Mouse (Mus musculus) forebrain, embryonic 16.5 days (tissue): ENCODE measurements around the gene Slc44a3. TPM values are rescaled to one million over a fixed set of nuclear protein-coding genes. Genes with fewer than 3 reads are reported as not detected.
"Not testable (repeated sequence)": the region's sequence is repeated elsewhere in the genome, so short reads cannot be mapped to it uniquely, and the experiment has no call there.

Source experiments
- ATAC-seq: fragments of 200-750 bp; cut with Nextera tagmentation; 2 replicates; pipeline ENCODE4 v1.8.0; 2017; ENCODE audit warnings: mild to moderate bottlenecking, moderate library complexity
- H3K27ac ChIP-seq: fragments of 300-500 bp; sonication (generic); 2 replicates; pipeline ENCODE4 v1.5.1; 2014; ENCODE audit warnings: low read length, control low read depth
- H3K27me3 ChIP-seq: fragments of 300-500 bp; sonication (generic); replicated peaks from 2 replicates; pipeline ENCODE4 v1.6.1; 2014; ENCODE audit warnings: low read length; ENCODE audit not compliant: control insufficient read depth, insufficient read depth
- H3K36me3 ChIP-seq: fragments of 300-500 bp; sonication (generic); 2 replicates; pipeline ENCODE4 v1.6.1; 2014; ENCODE audit not compliant: control insufficient read depth, insufficient read depth
- H3K4me1 ChIP-seq: fragments of 300-500 bp; sonication (generic); replicated peaks from 2 replicates; pipeline ENCODE4 v1.6.1; 2014; ENCODE audit warnings: low read length; ENCODE audit not compliant: control insufficient read depth, insufficient read depth
- H3K4me2 ChIP-seq: fragments of 300-500 bp; sonication (generic); 2 replicates; pipeline ENCODE4 v1.6.1; 2014; ENCODE audit warnings: mild to moderate bottlenecking, low read length, control low read depth
- H3K4me3 ChIP-seq: fragments of 300-500 bp; sonication (generic); replicated peaks from 2 replicates; pipeline ENCODE4 v1.5.1; 2014; ENCODE audit warnings: mild to moderate bottlenecking, low read length, control low read depth
- H3K9ac ChIP-seq: fragments of 300-500 bp; sonication (generic); replicated peaks from 2 replicates; pipeline ENCODE4 v1.6.1; 2014; ENCODE audit warnings: low read depth, low read length, control low read depth
- H3K9me3 ChIP-seq: fragments of 300-500 bp; sonication (generic); 2 replicates; pipeline ENCODE4 v1.6.1; 2016; ENCODE audit warnings: low read length; ENCODE audit not compliant: control insufficient read depth
- WGBS: fragments of 180-500 bp; shearing (Covaris S2); extraction: QIAGEN DNeasy Blood & Tissue Kit; methylation state at CpG from one replicate; pipeline ENCODE4 v1.1.7; 2014; 5-methylcytosine and 5-hydroxymethylcytosine counted together
- polyA plus RNA-seq: library from polyadenylated mRNA; unstranded; fragments of >200 nt; fragmentation: Nextera tagmentation; extraction: Ambion mirVana; gene quantifications from 2 replicates; pipeline ENCODE4 v1.2.1, GENCODE M21; 2015

Slc44a3 gene
- polyA plus RNA-seq, 1 experiment from 2014 or later, result 0.98 TPM

- not testable (repeated sequence) for H3K4me1 ChIP-seq, H3K4me3 ChIP-seq, H3K27me3 ChIP-seq, H3K27ac ChIP-seq, H3K36me3 ChIP-seq, H3K9me3 ChIP-seq, H3K4me2 ChIP-seq, ATAC-seq, H3K9ac ChIP-seq
- WGBS, result 47% methylated on average over 3 of the region's 3 CpGs
These were observed 6.6 kb upstream of the Slc44a3 start for GRCm38 (mm10) chr3:121538847-121539246.

- ATAC-seq, result no peak
- H3K27me3 ChIP-seq, result 0 out of 2 replicates have a peak, but pooled peaks cover 2% of the 10 kb centered on the region
- no peaks in the 10 kb centered on the region for H3K4me1 ChIP-seq
- WGBS, result 96% methylated on average over 3 of the region's 3 CpGs
- no peak overlapping the region for H3K27ac ChIP-seq
- no peak overlapping the region for H3K9ac ChIP-seq
- H3K9me3 ChIP-seq, result no peaks in the 10 kb centered on the region
- H3K4me3 ChIP-seq, result no peak overlapping the region
- H3K4me2 ChIP-seq, result no peak overlapping the region
- H3K36me3 ChIP-seq, result no peaks in the 10 kb centered on the region
These were observed 5.8 kb upstream of the Slc44a3 start for GRCm38 (mm10) chr3:121537996-121538395.

- 83% methylated on average over 9 of the region's 9 CpGs for WGBS
- no peak overlapping the region for H3K9ac ChIP-seq
These were observed 4.6 kb upstream of the Slc44a3 start for GRCm38 (mm10) chr3:121536803-121537202.

GRCm38 (mm10) chr3:121535813-121536504 is 3.8 kb upstream of the Slc44a3 start:
- WGBS, result 89% methylated on average over 3 of the region's 3 CpGs
- ATAC-seq, result no peak

More at GRCm38 (mm10) chr3:121536803-121537202, 4.6 kb upstream of the Slc44a3 start:
- H3K4me3 ChIP-seq, result no peak overlapping the region
- no peak overlapping the region for H3K4me2 ChIP-seq
- H3K9me3 ChIP-seq, result no peaks in the 10 kb centered on the region
- peaks cover 6% of the 10 kb centered on the region for H3K4me1 ChIP-seq
- H3K27ac ChIP-seq, result no peak overlapping the region
- 0 out of 2 replicates have a peak, but pooled peaks cover 3% of the 10 kb centered on the region for H3K27me3 ChIP-seq
- no peaks in the 10 kb centered on the region for H3K36me3 ChIP-seq
- no peak for ATAC-seq

GRCm38 (mm10) chr3:121531370-121532148 is 645 bp downstream of the Slc44a3 start:
- 48% methylated on average over 16 of the region's 16 CpGs for WGBS
- Histone ChIP-seq H3K27ac (no peak overlapping the region), H3K9ac (peak overlapping the region; percentile 36; the same call in 1 of the 2 replicates), H3K27me3 (0 out of 2 replicates have a peak, but pooled peaks cover 5% of the 10 kb centered on the region), H3K4me2 (peak overlapping the region; percentile 27), H3K4me3 (peak overlapping the region; percentile 13), H3K4me1 (peaks cover 6% of the 10 kb centered on the region), H3K9me3 (no peaks in the 10 kb centered on the region), H3K36me3 (no peaks in the 10 kb centered on the region)
- ATAC-seq, result no peak

More at GRCm38 (mm10) chr3:121535813-121536504, 3.8 kb upstream of the Slc44a3 start:
- Histone ChIP-seq H3K9ac (no peak overlapping the region), H3K9me3 (no peaks in the 10 kb centered on the region), H3K4me3 (no peak overlapping the region), H3K27ac (no peak overlapping the region), H3K36me3 (no peaks in the 10 kb centered on the region), H3K4me1 (peaks cover 6% of the 10 kb centered on the region), H3K4me2 (no peak overlapping the region), H3K27me3 (0 out of 2 replicates have a peak, but pooled peaks cover 5% of the 10 kb centered on the region)

GRCm38 (mm10) chr3:121530546-121531258 is 1.5 kb downstream of the Slc44a3 start:
- H3K27me3 ChIP-seq, result 0 out of 2 replicates have a peak, but pooled peaks cover 5% of the 10 kb centered on the region
- ATAC-seq, result no peak
- H3K9me3 ChIP-seq, result no peaks in the 10 kb centered on the region
- no peak overlapping the region for H3K4me2 ChIP-seq
- no peak overlapping the region for H3K4me3 ChIP-seq
- H3K9ac ChIP-seq, result no peak overlapping the region
- H3K4me1 ChIP-seq, result peaks cover 6% of the 10 kb centered on the region
- H3K36me3 ChIP-seq, result no peaks in the 10 kb centered on the region
- H3K27ac ChIP-seq, result no peak overlapping the region
- WGBS, result 65% methylated on average over 10 of the region's 10 CpGs

- Histone ChIP-seq H3K4me1 (no peaks in the 10 kb centered on the region), H3K4me2 (no peak overlapping the region), H3K27me3 (no peaks in the 10 kb centered on the region), H3K9me3 (no peaks in the 10 kb centered on the region), H3K4me3 (no peak overlapping the region), H3K9ac (no peak overlapping the region), H3K36me3 (no peaks in the 10 kb centered on the region), H3K27ac (no peak overlapping the region)
- ATAC-seq, result peak; percentile 54
- 71% methylated on average over 17 of the region's 17 CpGs for WGBS
These were observed 5.8 kb downstream of the Slc44a3 start for GRCm38 (mm10) chr3:121526096-121527093.

- Histone ChIP-seq H3K4me3 (no peak overlapping the region), H3K9ac (no peak overlapping the region), H3K4me2 (no peak overlapping the region), H3K9me3 (0 out of 2 replicates have a peak, but pooled peaks cover 4% of the 10 kb centered on the region), H3K27ac (no peak overlapping the region), H3K36me3 (no peaks in the 10 kb centered on the region), H3K27me3 (no peaks in the 10 kb centered on the region), H3K4me1 (no peaks in the 10 kb centered on the region)
- ATAC-seq, result no peak
- 77% methylated on average over 10 of the region's 10 CpGs for WGBS
These were observed 10.5 kb downstream of the Slc44a3 start for GRCm38 (mm10) chr3:121521633-121522125.
